Mouse (Mus musculus) left cerebral cortex, postnatal 36 days (tissue): ENCODE data around the gene Surf1. TPM values are rescaled to one million over a fixed set of nuclear protein-coding genes. Genes with fewer than 3 reads are reported as not detected.

ENCODE experiments used
- DNase-seq, 2 experiments: peaks; one replicate each; pipeline ENCODE4 v3.0.0; 2021 to 2022; ENCODE audit warnings: low spot score in 2 of 2, mixed read lengths in 1 of 2
- intact Hi-C: fragments of 180-260 bp; cut with DNase I; formaldehyde crosslinking; loops from one replicate; pipeline ENCODE4 v1.15.1; 2025
- total RNA-seq, 2 experiments: library from RNA; stranded (reverse); gene quantifications; 2 replicates each; pipeline ENCODE4 v1.2.3; 2021

Gene Surf1
- total RNA-seq, 2 experiments from 2014 or later = 95.5 to 106 TPM

DNA sequence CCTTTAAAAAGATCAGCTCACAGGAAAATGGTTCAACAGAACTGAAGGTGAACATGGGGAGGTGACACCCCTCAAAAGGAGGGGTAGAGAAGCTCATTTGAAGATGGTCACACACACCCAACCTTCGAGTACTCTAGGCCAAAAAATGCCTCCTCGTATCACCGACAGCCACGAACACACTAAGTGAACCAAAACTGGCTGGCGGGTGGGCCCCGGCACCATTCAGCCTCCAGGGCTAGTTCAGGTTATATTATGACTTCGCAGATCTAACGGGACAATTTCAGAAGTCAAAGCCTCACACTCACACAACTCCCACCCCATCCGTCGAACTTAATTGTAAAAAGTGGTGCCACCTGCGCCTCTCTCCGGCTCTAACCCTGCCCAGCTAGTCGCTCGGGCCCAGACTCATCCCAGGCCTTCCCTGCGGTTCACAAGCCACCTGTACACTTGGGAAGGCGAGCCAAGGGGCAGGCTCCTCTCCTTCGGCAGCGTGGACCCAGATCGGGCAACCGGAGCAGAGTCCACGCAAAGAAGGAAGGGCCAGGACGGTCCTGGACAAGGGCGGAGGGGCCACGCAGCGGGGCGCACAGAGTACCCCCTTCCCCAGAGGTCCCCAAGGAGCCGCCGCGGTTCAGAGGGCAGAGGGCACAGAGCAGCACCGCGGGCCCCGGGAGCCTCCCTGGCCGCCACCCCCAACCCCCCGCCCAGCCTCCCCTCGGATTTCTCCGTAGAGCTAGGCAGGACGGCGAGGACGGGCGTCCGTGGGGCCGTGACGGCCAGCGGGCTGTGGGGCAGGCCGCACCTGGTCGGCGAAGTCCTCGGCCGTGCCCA, 16.4 kb upstream of the Surf1 start:
- no peak for DNase-seq
- intact Hi-C loops = loop anchor here (2.0 to 10.0 kb wide), 3 partner anchors 75 to 302 kb away; partner anchors contain the start of gene Cacfd1

DNA sequence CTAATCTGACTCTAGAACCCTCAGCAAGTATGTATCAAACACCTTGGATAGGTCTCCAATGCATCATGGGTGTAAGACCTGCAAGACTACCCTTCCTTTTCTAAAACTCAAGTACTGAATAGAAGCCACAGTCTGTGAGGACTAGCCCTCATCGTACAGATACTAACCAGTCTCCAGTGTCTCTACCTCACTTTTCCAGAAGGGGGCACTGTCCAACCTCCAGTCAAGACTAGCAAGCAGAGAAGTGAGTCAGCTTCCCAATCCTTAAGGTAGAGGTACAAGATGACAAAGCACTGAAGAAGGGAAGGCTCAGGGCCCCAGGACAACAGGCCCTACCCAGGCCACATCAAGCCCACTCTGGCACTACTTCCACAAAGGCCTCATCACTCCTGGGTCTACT, 14.1 kb upstream of the Surf1 start:
- intact Hi-C loops = loop anchor here (5.0 to 10.0 kb wide), 2 partner anchors 77 to 304 kb away; partner anchors contain the start of gene Cacfd1
- peak; percentile 52 to 63 for DNase-seq

DNA sequence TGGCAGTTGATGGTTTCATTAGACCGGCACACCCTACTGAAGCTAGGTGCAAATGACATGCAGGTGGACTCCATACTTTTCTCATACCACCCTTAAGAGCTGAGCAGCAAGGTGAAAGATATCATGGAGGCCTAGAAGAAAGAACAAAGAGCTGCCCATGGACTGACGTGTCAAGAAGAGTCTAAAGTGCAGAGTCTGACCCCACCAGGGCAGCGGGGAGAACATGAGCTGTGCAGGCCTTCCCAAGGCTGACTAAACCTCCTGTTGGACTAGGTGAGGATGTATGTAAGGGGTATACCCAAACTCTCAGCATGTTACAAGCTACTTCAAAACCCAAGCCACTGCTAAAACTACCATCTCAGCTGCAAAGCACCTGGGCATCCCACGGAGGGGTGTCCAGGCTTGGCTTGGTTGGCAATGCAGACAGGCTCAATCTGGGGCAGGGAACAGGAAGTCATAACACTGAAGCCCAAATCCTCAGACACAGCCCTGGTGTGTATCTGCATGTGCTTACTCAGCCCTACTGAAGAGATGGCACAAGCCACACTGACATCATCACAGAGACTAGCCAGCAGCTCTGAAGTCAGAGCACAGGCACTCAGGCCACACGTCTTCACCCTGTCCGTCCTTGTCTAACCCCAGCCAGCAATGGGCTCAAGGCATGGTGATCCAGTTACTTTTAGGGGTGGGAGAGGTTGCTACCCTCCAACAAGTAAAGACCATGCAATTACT, 11.6 kb upstream of the Surf1 start:
- intact Hi-C loops = no loop called here
- no peak for DNase-seq

DNA sequence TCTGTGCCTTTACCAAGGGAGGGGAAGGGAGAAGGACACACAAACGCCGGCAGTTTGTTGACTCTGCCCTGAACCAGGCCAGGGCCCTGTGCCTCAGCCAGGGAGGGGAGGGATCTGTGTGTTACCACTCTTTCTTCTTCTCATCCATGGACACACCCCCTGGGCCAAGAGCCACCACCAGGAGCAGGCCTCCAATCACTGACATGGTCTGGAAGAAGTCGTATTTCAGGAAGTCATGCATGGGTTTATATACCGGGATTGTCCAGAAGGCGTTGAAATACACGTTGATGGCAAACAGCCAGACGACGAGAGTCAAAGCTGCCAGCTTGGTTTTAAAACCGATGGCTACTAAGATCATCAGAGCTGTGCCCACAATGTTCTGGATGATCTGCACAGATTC, 5.5 kb upstream of the Surf1 start:
- no peak for DNase-seq
- intact Hi-C loops = no loop called here

DNA sequence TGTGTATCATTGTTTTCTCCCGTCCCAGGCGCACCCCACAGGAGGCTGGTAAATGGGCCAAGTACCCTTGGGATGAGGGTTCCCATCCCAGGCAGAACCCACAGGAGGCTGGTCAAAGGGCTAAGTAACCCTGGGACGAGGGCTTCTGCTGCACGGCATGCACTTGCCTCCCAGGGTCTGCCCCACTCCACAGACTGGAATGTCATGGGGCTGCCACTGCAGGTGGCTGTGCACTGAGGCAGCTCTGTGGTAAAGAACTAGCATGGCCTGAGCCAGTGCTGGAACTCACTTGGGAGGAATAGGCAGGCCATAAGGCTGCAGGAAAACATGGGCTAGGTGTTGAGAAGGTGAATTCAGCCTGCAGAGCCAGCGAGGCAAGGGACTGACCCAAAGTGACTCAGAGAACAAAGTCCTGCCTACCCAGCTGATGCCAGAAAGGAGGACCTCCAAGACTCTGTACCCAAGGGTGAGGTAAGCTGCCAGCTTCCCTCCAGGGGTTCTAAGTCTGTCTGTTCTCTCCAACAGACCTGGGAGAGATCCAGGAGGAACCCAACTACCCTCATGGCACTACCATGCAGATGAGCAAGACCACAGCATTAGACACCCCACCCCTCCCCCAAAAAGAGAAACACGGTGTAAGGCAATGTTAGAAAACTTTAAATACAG, 4.0 kb upstream of the Surf1 start:
- intact Hi-C loops = no loop called here
- DNase-seq = no peak

DNA sequence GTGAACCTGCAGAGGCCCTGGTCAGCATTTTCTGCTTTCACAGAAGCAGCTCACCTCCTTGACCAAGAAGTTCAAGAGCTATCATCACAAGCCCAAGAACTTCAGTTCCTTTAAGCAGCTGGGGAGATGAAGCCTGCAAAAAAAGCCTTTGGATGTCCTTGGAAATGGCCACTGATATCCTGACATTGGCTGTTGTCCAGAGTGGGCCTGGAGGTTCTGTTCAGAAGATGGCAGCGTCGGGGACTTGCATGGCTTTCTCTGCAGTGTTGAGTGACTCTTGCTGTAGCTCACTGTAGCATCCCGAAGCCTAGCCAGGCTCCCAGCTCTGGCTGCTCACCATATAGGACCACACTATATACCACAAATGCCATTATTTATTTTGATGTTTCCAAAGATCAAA, 3.4 kb upstream of the Surf1 start:
- intact Hi-C loops = loop anchor here (5.0 to 10.0 kb wide), 2 partner anchors 108 to 475 kb away; partner anchors contain the start of genes Sec16a and Slc2a6

DNA sequence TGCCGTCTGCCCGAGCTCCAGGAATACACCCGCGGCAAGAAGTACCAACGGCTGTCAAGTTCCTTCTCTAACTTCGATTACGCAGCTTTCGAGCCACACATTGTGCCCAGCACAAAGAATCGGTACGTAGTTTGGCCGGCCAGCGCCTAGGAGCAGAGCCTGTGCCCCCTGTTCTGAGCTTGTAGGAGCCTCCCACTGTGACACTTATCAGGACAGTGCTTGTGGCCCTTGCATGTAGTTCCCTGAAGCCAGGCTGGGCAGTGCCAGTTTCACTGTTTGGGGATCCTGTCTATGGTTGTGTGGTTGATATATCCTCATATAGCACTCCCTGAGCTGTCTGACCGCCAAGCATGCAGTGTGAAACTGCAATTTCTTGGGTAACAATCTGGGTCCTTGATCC, 408 bp upstream of the Surf1 start:
- DNase-seq = no peak

More for the DNA sequence above, 3.4 kb upstream of the Surf1 start:
- DNase-seq = no peak

DNA sequence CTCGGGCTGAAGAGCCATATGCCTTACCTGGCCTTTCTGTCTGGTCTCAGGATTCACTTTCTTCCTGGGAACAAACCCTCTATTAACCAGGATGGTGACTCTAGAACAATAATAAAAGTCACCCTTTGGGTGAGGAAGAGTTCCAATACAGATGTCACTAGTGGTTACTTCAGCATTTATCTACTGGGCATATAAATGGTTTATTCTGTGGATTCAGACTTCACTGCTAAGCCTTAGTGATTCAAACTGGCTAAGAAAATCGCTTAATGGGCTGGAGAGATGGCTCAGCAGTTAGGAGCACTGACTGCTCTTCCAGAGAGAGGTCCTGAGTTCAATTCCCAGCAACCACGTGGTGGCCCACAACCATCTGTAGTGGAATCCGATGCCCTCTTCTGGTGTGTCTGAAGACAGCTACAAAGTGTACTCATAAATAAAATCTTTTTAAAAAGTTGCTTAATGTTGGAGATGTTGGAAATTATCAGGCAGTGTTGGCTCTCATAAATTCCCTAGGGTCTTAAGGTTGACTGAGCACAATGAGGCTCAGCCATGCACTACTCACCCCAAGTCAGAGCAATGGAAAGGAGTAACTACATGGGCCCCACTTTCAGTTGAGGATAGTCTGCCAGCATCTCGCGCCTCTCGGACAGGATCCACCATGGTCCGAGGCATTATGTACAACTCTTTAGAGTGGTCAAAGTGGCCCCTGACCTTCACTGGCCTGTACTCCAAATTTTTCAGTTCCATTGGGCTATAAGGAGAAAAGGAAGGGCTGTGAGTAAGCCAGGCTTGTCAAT, 2.0 kb downstream of the Surf1 start:
- intact Hi-C loops = loop anchor here (10.0 kb wide), 1 partner anchor 470 kb away; the partner anchor contains the start of gene Sec16a
- no peak for DNase-seq

More for the DNA sequence above, 408 bp upstream of the Surf1 start:
- intact Hi-C loops = loop anchor here (5.0 to 10.0 kb wide), 2 partner anchors 111 to 472 kb away; partner anchors contain the start of genes Sec16a and Slc2a6

DNA sequence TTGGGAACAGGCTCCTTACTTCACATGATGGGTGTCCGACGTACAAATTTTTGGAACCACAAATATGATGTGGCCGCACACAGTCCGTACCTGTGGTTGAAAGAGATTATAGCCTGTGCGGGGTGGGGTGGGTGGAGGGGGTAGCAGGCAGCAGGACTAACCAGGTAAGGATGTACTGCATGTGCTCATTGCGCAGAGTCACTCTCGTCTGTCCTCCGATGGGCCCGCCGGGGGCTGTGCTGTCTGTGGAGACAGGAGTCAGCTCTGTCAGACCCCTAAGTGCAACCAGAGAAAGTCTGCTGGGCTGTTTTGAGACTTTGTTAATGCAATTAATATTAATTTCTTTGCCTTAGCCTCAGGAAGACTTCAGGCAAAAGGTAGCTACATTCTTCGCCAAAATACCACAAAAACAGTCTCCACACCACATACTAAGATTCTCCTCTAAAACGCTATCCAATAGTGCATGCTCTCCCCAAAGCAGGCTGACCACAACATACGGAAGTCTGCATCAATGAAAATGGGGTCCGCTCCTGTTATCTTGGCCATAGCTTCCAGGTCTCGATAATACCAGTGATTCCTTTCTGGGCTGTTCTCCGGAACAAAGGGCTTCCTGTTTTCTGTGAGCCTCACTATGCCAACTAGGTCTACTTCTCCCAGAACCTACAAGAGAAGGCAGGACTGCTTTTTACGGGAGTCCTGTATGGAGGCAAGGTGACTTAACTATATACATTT, 2.7 kb downstream of the Surf1 start:
- no peak for DNase-seq
- intact Hi-C loops = loop anchor here (10.0 kb wide), 1 partner anchor 469 kb away; the partner anchor contains the start of gene Sec16a

DNA sequence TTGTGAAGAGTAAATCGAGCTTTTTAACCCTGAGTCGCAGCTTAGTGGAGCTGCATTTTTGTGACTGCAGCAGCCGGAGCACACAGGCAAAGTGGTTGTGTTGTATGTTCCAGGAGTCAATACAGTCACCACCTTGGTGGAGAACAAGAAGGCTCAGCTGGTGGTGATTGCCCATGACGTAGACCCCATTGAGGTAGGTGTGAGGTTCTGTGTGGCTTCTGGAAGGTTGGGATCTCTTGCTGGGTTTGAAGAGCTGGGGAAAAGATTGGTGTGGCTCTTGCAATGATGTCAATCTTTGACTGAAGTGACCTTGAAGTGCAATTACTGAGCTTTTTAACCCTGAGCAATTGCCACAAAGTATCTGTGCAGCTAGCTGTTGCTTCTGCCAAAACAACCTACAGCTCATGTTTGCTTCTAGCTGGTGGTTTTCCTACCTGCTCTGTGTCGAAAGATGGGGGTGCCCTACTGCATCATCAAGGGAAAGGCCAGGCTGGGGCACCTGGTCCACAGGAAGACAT, 4.0 kb downstream of the Surf1 start:
- intact Hi-C loops = loop anchor here (10.0 kb wide), 1 partner anchor 468 kb away; the partner anchor contains the start of gene Sec16a
- no peak for DNase-seq

DNA sequence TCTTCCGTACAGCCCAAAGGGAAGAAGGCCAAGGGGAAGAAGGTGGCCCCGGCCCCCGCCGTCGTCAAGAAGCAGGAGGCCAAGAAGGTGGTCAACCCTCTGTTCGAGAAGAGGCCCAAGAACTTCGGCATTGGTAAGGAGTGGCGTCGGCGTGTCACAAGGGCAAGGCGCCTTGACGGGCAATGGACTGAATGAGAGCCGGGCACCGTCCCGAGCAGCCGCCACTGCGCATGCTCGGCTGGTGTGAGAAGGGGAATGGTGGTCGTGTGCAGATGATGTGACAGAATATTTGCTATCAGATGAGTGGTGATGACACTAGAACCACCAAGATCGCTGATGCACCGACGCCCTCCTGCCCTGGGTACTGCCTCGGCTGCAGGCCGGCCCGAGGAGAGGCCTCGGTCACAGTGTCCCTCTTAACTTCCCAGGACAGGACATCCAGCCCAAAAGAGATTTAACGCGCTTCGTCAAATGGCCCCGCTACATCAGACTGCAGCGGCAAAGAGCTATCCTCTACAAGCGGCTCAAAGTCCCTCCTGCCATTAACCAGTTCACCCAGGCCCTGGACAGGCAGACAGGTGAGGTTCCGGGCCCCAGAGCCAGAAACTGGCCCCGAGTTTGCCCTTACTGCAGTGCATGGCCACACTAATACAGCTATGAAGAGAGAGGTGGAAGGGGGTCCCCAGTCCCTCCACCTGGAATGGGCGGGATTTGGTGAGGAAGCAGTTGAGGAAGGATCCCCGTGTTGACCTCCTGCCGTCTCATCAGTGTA, 5.2 kb downstream of the Surf1 start:
- intact Hi-C loops = loop anchor here (10.0 kb wide), 1 partner anchor 466 kb away; the partner anchor contains the start of gene Sec16a
- DNase-seq = no peak

DNA sequence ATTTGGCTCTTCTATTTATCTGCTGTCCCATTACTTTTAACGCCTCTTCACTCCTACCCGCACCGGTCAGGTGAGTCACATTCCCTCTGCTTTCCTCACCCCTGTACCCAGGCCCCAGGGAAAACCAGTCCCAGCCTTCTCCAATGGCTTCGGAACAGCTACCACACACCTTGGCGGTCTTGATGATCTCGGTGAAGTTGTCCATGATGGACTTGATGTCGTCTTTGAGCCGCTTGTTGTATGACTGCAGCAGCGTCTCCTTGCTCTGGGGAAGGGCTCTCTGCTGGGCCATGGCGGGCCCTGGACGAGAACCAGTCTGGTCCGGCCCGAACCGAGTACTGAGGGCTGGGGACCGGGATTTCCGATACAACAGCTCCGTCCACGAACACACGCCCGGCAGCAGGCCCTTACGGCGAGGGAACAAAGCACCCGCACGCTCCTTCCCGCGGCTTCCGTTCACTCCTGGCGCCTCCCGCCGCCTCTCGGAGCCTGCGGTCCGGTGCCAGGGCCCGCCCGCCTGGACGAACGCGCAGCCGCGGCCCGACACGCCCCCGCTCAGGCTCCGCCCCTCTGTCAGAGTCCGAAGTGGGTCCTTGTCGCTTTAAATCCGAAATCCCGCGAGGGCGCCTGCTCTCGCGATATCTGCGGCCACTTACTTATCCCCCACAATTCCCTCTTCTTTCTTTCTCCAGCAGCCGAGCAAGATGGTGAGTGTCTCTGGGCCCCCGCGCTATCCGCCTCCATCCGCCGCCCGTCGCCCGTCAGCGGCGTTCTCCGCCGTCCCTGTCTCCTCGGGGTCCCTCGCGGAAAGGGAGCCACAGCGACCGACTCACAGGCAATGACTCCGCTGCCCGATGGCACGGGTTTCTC, 6.0 kb downstream of the Surf1 start, which contains the start of the genes Med22 and Rpl7a:
Gene Med22 (minus strand): TSS at position 554 of the 870 bp plus-strand sequence.
Gene Rpl7a (plus strand): TSS at position 641 of the 870 bp plus-strand sequence.
- DNase-seq = peak; percentile 100
- intact Hi-C loops = loop anchor here (10.0 kb wide), 1 partner anchor 466 kb away; the partner anchor contains the start of gene Sec16a

DNA sequence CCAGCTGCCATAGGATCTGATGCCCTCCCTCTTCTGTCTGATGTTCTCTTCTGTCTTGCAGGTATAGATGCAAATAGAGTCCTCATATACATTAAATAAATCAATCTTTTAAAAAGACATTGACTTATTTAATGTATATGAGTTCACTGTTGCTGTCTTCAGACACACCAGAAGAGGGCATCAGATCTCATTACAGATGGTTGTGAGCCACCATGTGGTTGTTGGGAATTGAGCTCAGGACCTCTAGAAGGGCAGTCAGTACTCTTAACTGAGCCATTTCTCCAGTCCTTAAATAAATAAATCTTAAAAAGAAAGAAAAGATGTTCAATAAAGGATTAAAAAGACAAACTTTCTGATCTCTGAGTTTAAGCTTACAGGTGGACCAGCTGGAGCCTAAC, 6.9 kb downstream of the Surf1 start:
- no peak for DNase-seq
- intact Hi-C loops = no loop called here

DNA sequence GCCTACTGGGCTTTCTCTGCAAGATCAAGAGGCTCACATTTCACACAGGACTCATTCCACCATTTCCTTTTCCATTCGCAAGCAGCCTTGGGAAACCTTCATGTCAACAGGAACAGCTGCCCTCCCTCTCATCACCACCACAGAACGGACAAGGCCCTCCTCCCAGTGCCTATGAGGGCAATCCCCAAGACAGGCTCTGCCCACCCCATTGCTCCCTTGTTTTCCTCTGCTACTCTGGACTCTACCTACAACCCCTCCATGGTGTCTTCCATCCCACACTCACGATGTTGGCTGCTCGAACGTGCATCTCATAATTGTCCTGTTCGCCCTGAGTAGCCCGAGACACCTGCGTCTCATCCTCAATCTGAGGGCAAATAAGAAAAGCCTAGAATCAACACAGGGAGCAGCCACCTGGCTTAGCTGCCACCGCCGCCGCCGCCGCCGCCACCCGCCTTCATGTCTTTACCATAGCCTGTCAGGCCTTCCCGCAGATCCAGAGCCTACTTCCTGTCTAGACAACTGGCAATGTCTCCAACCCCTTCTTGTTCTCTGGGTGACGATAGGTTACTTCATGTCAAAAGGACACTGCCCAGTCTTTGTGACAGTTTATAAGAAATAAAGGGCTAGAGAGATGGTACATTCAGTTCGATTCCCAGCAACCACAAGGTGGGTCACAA, 7.5 kb downstream of the Surf1 start:
- no peak for DNase-seq
- intact Hi-C loops = no loop called here

DNA sequence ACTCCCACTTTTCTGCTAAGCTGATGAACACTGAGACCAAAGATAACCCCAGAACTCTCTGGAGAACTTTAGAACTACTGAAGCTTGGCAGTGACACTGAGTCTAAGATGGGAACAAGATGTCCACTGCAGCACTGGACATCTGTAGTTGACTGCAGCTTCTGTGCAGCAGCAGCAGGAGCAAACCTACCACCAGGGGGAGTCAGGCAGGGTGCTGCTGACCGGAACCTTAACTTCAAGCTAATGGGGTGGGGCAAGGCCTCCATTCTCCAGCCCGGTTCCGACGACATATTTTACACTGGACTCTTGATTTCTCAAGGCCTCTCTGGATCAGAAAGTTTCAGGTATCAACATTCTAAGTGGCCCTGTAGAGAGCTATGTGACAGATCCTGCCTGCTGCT, 9.2 kb downstream of the Surf1 start:
- DNase-seq = no peak
- intact Hi-C loops = no loop called here

DNA sequence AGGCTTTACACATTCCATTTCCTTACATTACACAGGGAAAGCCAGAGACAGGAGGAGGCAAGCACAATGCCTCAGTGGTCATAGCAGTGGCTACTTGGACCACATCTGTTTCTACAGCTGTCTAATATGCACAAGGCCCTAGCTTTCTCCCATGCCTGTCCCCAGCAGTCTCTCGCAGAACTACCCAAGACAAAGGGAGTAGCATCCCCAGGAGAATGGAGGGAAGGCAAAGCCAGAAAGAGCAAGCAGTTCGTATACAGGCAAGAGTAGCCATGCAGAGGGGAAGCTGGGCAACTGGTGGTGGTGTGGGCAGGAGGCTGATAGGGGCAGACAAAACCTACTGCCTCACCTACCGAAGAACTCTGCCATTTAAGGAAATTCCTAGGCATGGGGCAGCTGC, 9.9 kb downstream of the Surf1 start:
- DNase-seq = no peak
- intact Hi-C loops = no loop called here
